Mouse (Mus musculus) bone marrow macrophage, adult 2 months (primary cell): Measurements from ENCODE around the gene Enkur.

ENCODE experiments used
- CTCF ChIP-seq: IDR thresholded peaks from 2 replicates; pipeline ENCODE4 v1.5.1; 2012; ENCODE audit warnings: low read depth, mild to moderate bottlenecking, low read length, moderate library complexity
- POLR2A ChIP-seq: IDR thresholded peaks from 2 replicates; pipeline ENCODE4 v1.6.1; 2012; ENCODE audit warnings: mild to moderate bottlenecking, low read depth, low read length, borderline replicate concordance

- TF ChIP-seq POLR2A (no peak), CTCF (no peak)
Observed at GRCm38 (mm10) chr2:21234871-21235648, 29.9 kb upstream of the Enkur start.
